In the genomic region with DNA sequence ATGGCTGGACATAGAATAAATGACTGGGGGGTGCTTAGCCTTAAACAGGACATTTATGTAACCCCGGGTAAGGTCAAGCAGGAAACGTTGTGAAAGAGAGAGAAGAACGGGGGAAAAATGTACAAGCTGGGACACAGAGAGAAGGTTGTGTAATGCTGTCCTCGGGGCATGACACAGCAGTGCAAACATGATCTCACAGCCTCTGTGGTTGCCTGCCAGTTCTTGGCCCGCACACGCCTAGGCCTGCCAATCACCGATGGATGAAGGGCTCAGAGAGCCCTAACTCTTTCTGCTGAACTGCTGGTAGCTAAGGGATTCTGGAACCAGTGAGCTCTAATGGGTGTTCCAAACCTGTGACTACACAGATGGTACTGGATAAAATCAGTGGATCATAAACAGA, we compare ENCODE assay signal across 8 mouse cellular contexts.
DNase-seq lines count a peak whose midpoint lies in the region; ATAC-seq and TF ChIP-seq lines count a peak whose summit lies in the region.
"Had no signal": no experiment of that assay in that cellular context is flagged by ENCODE, and none has a peak within 500 bp of the region (broad histone marks: within the 10 kb centered on the region; RNA-seq: fewer than 3 reads in every experiment).

No protein-coding gene starts in this region.

- H3K27ac ChIP-seq in forebrain, postnatal 0 days (ENCODE audit: low read depth, low read length): no peak overlapping the region
- H3K27ac ChIP-seq in lung, embryonic 15.5 days: no peak overlapping the region
- H3K27ac ChIP-seq in heart, embryonic 11.5 days (ENCODE audit: low read depth, low read length): no peak overlapping the region

- DNase-seq in lung, adult 18-20 months: peak; percentile 77 to 85
- no peak for DNase-seq in lung, adult 2 months
- DNase-seq in forebrain, postnatal 0 days: no peak
- DNase-seq in spleen, postnatal 14 days (ENCODE audit: low spot score in 2 of 2): no peak
- DNase-seq in cerebellum, adult 9-10 months: no peak
- DNase-seq: right cerebral cortex, postnatal 14 days had no signal

- no peaks in the 10 kb centered on the region for H3K9me3 ChIP-seq in forebrain, postnatal 0 days (ENCODE audit: low read length)
- no peaks in the 10 kb centered on the region for H3K9me3 ChIP-seq in lung, embryonic 15.5 days
- no peaks in the 10 kb centered on the region for H3K9me3 ChIP-seq in heart, embryonic 11.5 days (replicated peaks; ENCODE audit: control insufficient read depth, low read length)

- TF ChIP-seq CTCF in lung, adult 2 months (IDR thresholded peaks at IDR 0.05; ENCODE audit: insufficient read depth, low read length): no peak
- no peak for TF ChIP-seq CTCF in forebrain, postnatal 0 days (IDR thresholded peaks at IDR 0.05; ENCODE audit: low read depth)

- no peaks in the 10 kb centered on the region for H3K27me3 ChIP-seq in forebrain, postnatal 0 days (ENCODE audit: insufficient read depth, low read length)
- no peaks in the 10 kb centered on the region for H3K27me3 ChIP-seq in lung, embryonic 15.5 days
- no peaks in the 10 kb centered on the region for H3K27me3 ChIP-seq in heart, embryonic 11.5 days (ENCODE audit: control insufficient read depth, insufficient read depth, low read length)

- no peak overlapping the region for H3K4me2 ChIP-seq in forebrain, postnatal 0 days (ENCODE audit: low read depth)
- H3K4me2 ChIP-seq in lung, embryonic 15.5 days: no peak overlapping the region
- no peak overlapping the region for H3K4me2 ChIP-seq in heart, embryonic 11.5 days

- no peaks in the 10 kb centered on the region for H3K36me3 ChIP-seq in forebrain, postnatal 0 days (ENCODE audit: insufficient read depth)
- H3K36me3 ChIP-seq in lung, embryonic 15.5 days: no peaks in the 10 kb centered on the region
- H3K36me3 ChIP-seq in heart, embryonic 11.5 days (ENCODE audit: control insufficient read depth, insufficient read depth, low read length): no peaks in the 10 kb centered on the region

- WGBS in lung, adult 2 months: 45% methylated on average over 7 of the region's 7 CpGs
- 58% methylated on average over 7 of the region's 7 CpGs for WGBS in forebrain, postnatal 0 days
- 65% methylated on average over 7 of the region's 7 CpGs for WGBS in lung, embryonic 15.5 days
- 80% methylated on average over 7 of the region's 7 CpGs for WGBS in heart, embryonic 11.5 days (ENCODE audit: insufficient replicate concordance)

- no peak overlapping the region for H3K4me3 ChIP-seq in lung, adult 2 months (replicated peaks; ENCODE audit: extremely low read depth, low read depth, low read length)
- H3K4me3 ChIP-seq in forebrain, postnatal 0 days (ENCODE audit: low read depth, low read length): no peak overlapping the region
- H3K4me3 ChIP-seq in lung, embryonic 15.5 days: no peak overlapping the region
- no peak overlapping the region for H3K4me3 ChIP-seq in heart, embryonic 11.5 days (ENCODE audit: low read depth, low read length)

- no peak for TF ChIP-seq POLR2A in lung, adult 2 months (IDR thresholded peaks at IDR 0.05; ENCODE audit: borderline replicate concordance, extremely low read depth, low read depth, low read length)

- no peak overlapping the region for H3K9ac ChIP-seq in forebrain, postnatal 0 days
- no peak overlapping the region for H3K9ac ChIP-seq in lung, embryonic 15.5 days
- H3K9ac ChIP-seq in heart, embryonic 11.5 days (ENCODE audit: low read depth, low read length): no peak overlapping the region

- H3K4me1 ChIP-seq in lung, adult 2 months (ENCODE audit: control insufficient read depth, insufficient read depth, low read length): no peaks in the 10 kb centered on the region
- H3K4me1 ChIP-seq in forebrain, postnatal 0 days (ENCODE audit: insufficient read depth): no peaks in the 10 kb centered on the region
- H3K4me1 ChIP-seq in lung, embryonic 15.5 days: no peaks in the 10 kb centered on the region
- H3K4me1 ChIP-seq in heart, embryonic 11.5 days (ENCODE audit: control insufficient read depth, insufficient read depth, low read length): no peaks in the 10 kb centered on the region

- peak; percentile 51 for ATAC-seq in forebrain, postnatal 0 days
- 0 out of 2 replicates have a peak, but pooled peaks have one; percentile 65 for ATAC-seq in lung, embryonic 15.5 days (ENCODE audit: borderline replicate concordance, extremely low read depth, low FRiP score, low TSS enrichment)
- ATAC-seq in heart, embryonic 11.5 days (replicated peaks; ENCODE audit: insufficient number of reproducible peaks, low FRiP score, low TSS enrichment): no peak

Comparison
In these comparisons a context has a peak if more than half of its experiments do, and no peak if none do; other contexts are left out.
1. DNase-seq: peak in lung, adult 18-20 months (2 of 2); none in lung, adult 2 months (single experiment), forebrain, postnatal 0 days (single experiment), spleen, postnatal 14 days (0 of 2) and cerebellum, adult 9-10 months (single experiment).